Mouse (Mus musculus) heart, postnatal 25 days (tissue): ENCODE data around the gene Trmt10c. TPM values are rescaled to one million over a fixed set of nuclear protein-coding genes. Genes with fewer than 3 reads are reported as not detected.

Source experiments
- microRNA-seq: library from miRNA; unstranded; fragments of <30 nt; microRNA quantifications from one replicate; pipeline ENCODE4 v1.2.0, GENCODE M21; 2022
- total RNA-seq, 2 experiments: library from RNA; stranded (reverse); gene quantifications; 2 replicates each; pipeline ENCODE4 v1.2.3; 2021

Trmt10c gene
- total RNA-seq, 2 experiments from 2014 or later = 11.0 to 11.3 TPM

Small RNA genes lying within 50 kb of the gene (microRNA-seq; reads per million reads assigned to microRNA genes)
- gene Gm24047 = not detected

Other genes with a start within 250 kb of the Trmt10c start
- 1 to 10 TPM; 2.2 to 2.3 TPM for gene Nfkbiz, start 198.9 kb downstream of the Trmt10c start, total RNA-seq
- under 1 TPM; 0.31 to 0.42 TPM for gene Nxpe3, start 142.5 kb downstream of the Trmt10c start, total RNA-seq
- 1 to 10 TPM; 6.0 to 6.4 TPM for gene Cep97, start 103.0 kb downstream of the Trmt10c start, total RNA-seq
- gene Rpl24, start 71.5 kb downstream of the Trmt10c start, total RNA-seq = 100 to 1,000 TPM; 504 to 557 TPM
- gene Zbtb11, start 63.9 kb downstream of the Trmt10c start, total RNA-seq = 10 to 100 TPM in 1 of 2 experiments, 1 to 10 TPM in 1; 9.7 to 11.4 TPM
- 10 to 100 TPM; 49.3 to 56.8 TPM for gene Pcnp, start 8.1 kb downstream of the Trmt10c start, total RNA-seq
- 10 to 100 TPM; 15.8 to 18.0 TPM for gene Senp7, start 10.5 kb upstream of the Trmt10c start, total RNA-seq
- under 1 TPM; 0.05 to 0.08 TPM for gene Impg2, start 166.5 kb upstream of the Trmt10c start, total RNA-seq